Mouse (Mus musculus) forebrain, postnatal 0 days (tissue): ENCODE measurements around the gene Ccdc77. TPM values are rescaled to one million over a fixed set of nuclear protein-coding genes. Genes with fewer than 3 reads are reported as not detected.
"Not testable (repeated sequence)": the region's sequence is repeated elsewhere in the genome, so short reads cannot be mapped to it uniquely, and the experiment has no call there.

Source experiments
- ATAC-seq: fragments of 200-750 bp; cut with Nextera tagmentation; 2 replicates; pipeline ENCODE4 v1.8.0; 2017; ENCODE audit warnings: mild to moderate bottlenecking, moderate library complexity
- DNase-seq: peaks from one replicate; pipeline ENCODE4 v3.0.0-alpha.2; 2015
- H3K27ac ChIP-seq: fragments of 300-500 bp; sonication (generic); 2 replicates; pipeline ENCODE4 v1.5.1; 2014; ENCODE audit warnings: low read depth, mild to moderate bottlenecking, antibody characterized with exemption, low read length, moderate library complexity, mixed read lengths
- H3K27me3 ChIP-seq: fragments of 300-500 bp; sonication (generic); 2 replicates; pipeline ENCODE4 v1.6.1; 2014; ENCODE audit warnings: mild to moderate bottlenecking, low read length, mixed read lengths; ENCODE audit not compliant: insufficient read depth
- H3K36me3 ChIP-seq: fragments of 300-500 bp; sonication (generic); 2 replicates; pipeline ENCODE4 v1.6.1; 2014; ENCODE audit warnings: mild to moderate bottlenecking, moderate library complexity; ENCODE audit not compliant: insufficient read depth
- H3K4me1 ChIP-seq: fragments of 300-500 bp; sonication (generic); 2 replicates; pipeline ENCODE4 v1.6.1; 2014; ENCODE audit warnings: antibody characterized with exemption; ENCODE audit not compliant: insufficient read depth
- H3K4me2 ChIP-seq: fragments of 300-500 bp; sonication (generic); 2 replicates; pipeline ENCODE4 v1.6.1; 2014; ENCODE audit warnings: low read depth, mild to moderate bottlenecking, moderate library complexity
- H3K4me3 ChIP-seq: fragments of 300-500 bp; sonication (generic); 2 replicates; pipeline ENCODE4 v1.5.1; 2014; ENCODE audit warnings: low read depth, low read length, mixed read lengths
- H3K9ac ChIP-seq: fragments of 300-500 bp; sonication (generic); 2 replicates; pipeline ENCODE4 v1.6.1; 2014; ENCODE audit warnings: mild to moderate bottlenecking
- H3K9me3 ChIP-seq: fragments of 300-500 bp; sonication (generic); 2 replicates; pipeline ENCODE4 v1.6.1; 2016; ENCODE audit warnings: low read length
- CTCF ChIP-seq: sonication (generic); IDR thresholded peaks from 2 replicates; pipeline ENCODE4 v1.5.1; 2016; ENCODE audit warnings: antibody characterized with exemption, control low read depth, low read depth
- WGBS: fragments of 180-500 bp; shearing (Covaris S2); extraction: QIAGEN DNeasy Blood & Tissue Kit; methylation state at CpG from one replicate; pipeline ENCODE4 v1.1.7; 2014; 5-methylcytosine and 5-hydroxymethylcytosine counted together
- polyA plus RNA-seq: library from polyadenylated mRNA; unstranded; fragments of >200 nt; fragmentation: Nextera tagmentation; extraction: Ambion mirVana; gene quantifications from 2 replicates; pipeline ENCODE4 v1.2.1, GENCODE M21; 2015
- total RNA-seq: library from RNA; depleted of rRNA; stranded (reverse); fragments of >200 nt; gene quantifications from 2 replicates; pipeline ENCODE4 v1.2.3, GENCODE M21; 2014

The Ccdc77 gene
- total and polyA plus RNA-seq, 2 experiments from 2014 or later = 8.3 to 13.5 TPM

GRCm38 (mm10) chr6:120309787-120310186 is 54.4 kb downstream of the Ccdc77 start:
- DNase-seq (no peak), ATAC-seq (no peak)
- Histone ChIP-seq H3K36me3 (no peaks in the 10 kb centered on the region), H3K9ac (no peak overlapping the region), H3K27ac (no peak overlapping the region), H3K4me3 (no peak overlapping the region), H3K9me3 (no peaks in the 10 kb centered on the region), H3K4me1 (no peaks in the 10 kb centered on the region), H3K27me3 (no peaks in the 10 kb centered on the region), H3K4me2 (no peak overlapping the region)
- TF ChIP-seq CTCF = no peak
- 70% methylated on average over 3 of the region's 3 CpGs for WGBS

GRCm38 (mm10) chr6:120309338-120309737 is 54.8 kb downstream of the Ccdc77 start:
- DNase-seq = no peak
- no peak for TF ChIP-seq CTCF
- Histone ChIP-seq H3K27me3 (no peaks in the 10 kb centered on the region), H3K4me1 (no peaks in the 10 kb centered on the region), H3K4me3 (no peak overlapping the region), H3K9ac (no peak overlapping the region), H3K9me3 (no peaks in the 10 kb centered on the region), H3K27ac (no peak overlapping the region), H3K4me2 (no peak overlapping the region), H3K36me3 (no peaks in the 10 kb centered on the region)
- no peak for ATAC-seq
- WGBS = 83% methylated on average over 9 of the region's 9 CpGs

DNA sequence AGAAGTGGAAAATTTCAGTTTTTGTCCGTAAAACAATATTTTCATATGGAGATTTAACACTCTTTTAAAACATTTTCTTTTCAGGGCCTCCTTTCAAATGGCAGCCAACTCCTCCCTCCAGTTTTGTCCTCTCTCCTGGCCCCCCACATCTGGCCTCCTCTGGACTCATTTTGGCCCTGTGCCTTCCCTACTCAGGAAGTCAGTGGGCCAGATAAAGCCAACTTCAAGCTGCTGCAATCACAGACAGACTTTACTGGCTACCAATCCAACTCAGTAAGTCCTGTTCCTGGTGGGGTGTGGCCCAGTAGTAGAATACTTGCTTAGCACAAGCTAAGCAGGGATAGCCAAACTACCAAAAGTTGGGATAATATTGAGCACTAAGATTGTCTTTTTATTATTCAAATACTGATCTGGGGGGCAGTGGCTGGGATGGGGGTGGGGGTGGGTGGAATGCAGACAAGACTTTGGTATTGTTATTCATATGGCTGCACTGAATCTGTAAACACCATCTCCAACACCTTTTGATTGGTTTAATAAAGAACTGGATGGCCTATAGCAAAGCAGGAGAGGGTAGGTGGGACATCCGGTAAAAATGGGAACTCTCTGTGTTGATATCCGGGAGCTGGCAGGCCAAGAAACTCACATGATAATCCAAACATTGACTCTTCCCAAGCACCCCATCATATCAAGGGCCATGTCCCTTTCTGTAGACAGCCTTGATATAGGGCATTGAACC is 57.1 kb downstream of the Ccdc77 start:
- TF ChIP-seq CTCF = no peak
- WGBS = 90% methylated on average over 3 of the region's 3 CpGs
- ATAC-seq (no peak), DNase-seq (no peak)
- H3K4me2 ChIP-seq = no peak overlapping the region
- no peak overlapping the region for H3K4me3 ChIP-seq
- H3K27me3 ChIP-seq = no peaks in the 10 kb centered on the region
- H3K9ac ChIP-seq = no peak overlapping the region
- H3K27ac ChIP-seq = no peak overlapping the region
- H3K9me3 ChIP-seq = no peaks in the 10 kb centered on the region
- H3K36me3 ChIP-seq = no peaks in the 10 kb centered on the region
- no peaks in the 10 kb centered on the region for H3K4me1 ChIP-seq

DNA sequence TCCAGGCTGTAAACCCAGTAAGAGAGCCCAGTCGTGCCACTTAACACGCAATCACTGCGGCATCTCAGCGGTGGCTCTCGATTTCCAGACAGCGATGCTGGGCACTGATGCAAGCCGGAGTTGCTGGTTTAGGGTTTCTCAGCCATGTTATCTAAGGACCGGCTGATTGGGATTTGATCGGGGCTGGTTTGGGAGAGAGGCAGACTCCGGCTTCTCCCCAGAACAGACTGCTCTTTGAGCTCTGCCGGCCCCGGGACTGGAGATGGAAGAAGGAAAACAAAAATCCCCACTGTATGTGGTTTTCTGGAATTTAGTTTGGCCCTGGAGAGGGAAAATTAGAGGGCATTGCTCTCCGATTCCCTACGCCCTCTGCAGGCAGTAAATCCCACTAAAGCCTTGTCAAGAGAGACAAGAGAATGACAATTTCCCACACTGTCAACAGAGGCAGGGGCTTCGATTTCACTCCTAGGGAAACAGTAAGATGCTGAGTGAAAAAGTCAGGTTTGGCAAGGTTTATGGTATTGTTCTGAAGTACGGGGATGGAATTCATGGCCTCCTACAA is 61.3 kb downstream of the Ccdc77 start:
- no peak for ATAC-seq
- H3K36me3 ChIP-seq = no peaks in the 10 kb centered on the region
- no peaks in the 10 kb centered on the region for H3K27me3 ChIP-seq
- no peaks in the 10 kb centered on the region for H3K9me3 ChIP-seq
- TF ChIP-seq CTCF = peak; percentile 60
- H3K27ac ChIP-seq = no peak overlapping the region
- no peak overlapping the region for H3K9ac ChIP-seq
- H3K4me1 ChIP-seq = no peaks in the 10 kb centered on the region
- peak; percentile 17 for DNase-seq
- 26% methylated on average over 16 of the region's 16 CpGs for WGBS
- no peak overlapping the region for H3K4me3 ChIP-seq
- H3K4me2 ChIP-seq = peak overlapping the region; percentile 17; the same call in 1 of the 2 replicates

- no peaks in the 10 kb centered on the region for H3K9me3 ChIP-seq
- no peak overlapping the region for H3K4me3 ChIP-seq
- no peaks in the 10 kb centered on the region for H3K4me1 ChIP-seq
- no peak overlapping the region for H3K9ac ChIP-seq
- H3K27me3 ChIP-seq = no peaks in the 10 kb centered on the region
- WGBS = 25% methylated on average over 6 of the region's 6 CpGs
- no peak overlapping the region for H3K27ac ChIP-seq
- no peaks in the 10 kb centered on the region for H3K36me3 ChIP-seq
- ATAC-seq = peak; percentile 85
- TF ChIP-seq CTCF = peak; percentile 76
- H3K4me2 ChIP-seq = no peak overlapping the region
- DNase-seq = peak; percentile 72
Observed at GRCm38 (mm10) chr6:120301137-120301536, 63.0 kb downstream of the Ccdc77 start.

- H3K9ac ChIP-seq, H3K36me3 ChIP-seq, H3K27me3 ChIP-seq, H3K9me3 ChIP-seq, H3K4me1 ChIP-seq, ATAC-seq, H3K27ac ChIP-seq, H3K4me2 ChIP-seq, DNase-seq, H3K4me3 ChIP-seq: not testable (repeated sequence)
- WGBS = 100% methylated on average over 2 of the region's 2 CpGs
- peak; percentile 37; the same call in 1 of the 2 replicates for TF ChIP-seq CTCF
Observed at GRCm38 (mm10) chr6:120296589-120296988, 67.6 kb downstream of the Ccdc77 start.

DNA sequence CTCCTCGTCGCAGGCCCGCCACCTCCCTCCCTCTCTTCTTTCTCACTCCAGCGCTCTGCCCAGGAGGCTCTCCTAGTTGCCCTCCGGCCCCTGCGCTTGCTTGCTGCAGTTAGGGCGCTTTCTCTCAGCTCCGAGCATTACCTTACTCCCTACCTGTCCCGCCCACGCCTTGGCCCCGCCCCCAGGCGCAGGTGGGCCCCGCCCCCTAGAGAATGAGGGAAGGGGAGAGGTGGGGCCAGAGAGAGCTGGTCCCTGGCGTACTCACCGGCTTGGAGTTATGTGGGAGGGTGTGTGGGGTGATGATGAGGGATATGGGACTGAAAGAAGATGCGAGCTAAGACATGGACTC is 69.4 kb downstream of the Ccdc77 start:
- peak overlapping the region; percentile 53 for H3K9ac ChIP-seq
- 0 out of 2 replicates have a peak, but pooled peaks cover 2% of the 10 kb centered on the region for H3K4me1 ChIP-seq
- no peak overlapping the region for H3K27ac ChIP-seq
- WGBS = 2% methylated on average over 16 of the region's 16 CpGs
- peak overlapping the region; percentile 98 for H3K4me2 ChIP-seq
- H3K27me3 ChIP-seq = peaks cover 8% of the 10 kb centered on the region; the same call in 1 of the 2 replicates
- TF ChIP-seq CTCF = no peak
- peak overlapping the region; percentile 64 for H3K4me3 ChIP-seq
- peak; percentile 22 for DNase-seq
- no peak; the same call in none of the 2 replicates for ATAC-seq
- H3K36me3 ChIP-seq = no peaks in the 10 kb centered on the region
- no peaks in the 10 kb centered on the region for H3K9me3 ChIP-seq
